Mouse (Mus musculus): ENCODE data around the gene Fgd2.

DNA sequence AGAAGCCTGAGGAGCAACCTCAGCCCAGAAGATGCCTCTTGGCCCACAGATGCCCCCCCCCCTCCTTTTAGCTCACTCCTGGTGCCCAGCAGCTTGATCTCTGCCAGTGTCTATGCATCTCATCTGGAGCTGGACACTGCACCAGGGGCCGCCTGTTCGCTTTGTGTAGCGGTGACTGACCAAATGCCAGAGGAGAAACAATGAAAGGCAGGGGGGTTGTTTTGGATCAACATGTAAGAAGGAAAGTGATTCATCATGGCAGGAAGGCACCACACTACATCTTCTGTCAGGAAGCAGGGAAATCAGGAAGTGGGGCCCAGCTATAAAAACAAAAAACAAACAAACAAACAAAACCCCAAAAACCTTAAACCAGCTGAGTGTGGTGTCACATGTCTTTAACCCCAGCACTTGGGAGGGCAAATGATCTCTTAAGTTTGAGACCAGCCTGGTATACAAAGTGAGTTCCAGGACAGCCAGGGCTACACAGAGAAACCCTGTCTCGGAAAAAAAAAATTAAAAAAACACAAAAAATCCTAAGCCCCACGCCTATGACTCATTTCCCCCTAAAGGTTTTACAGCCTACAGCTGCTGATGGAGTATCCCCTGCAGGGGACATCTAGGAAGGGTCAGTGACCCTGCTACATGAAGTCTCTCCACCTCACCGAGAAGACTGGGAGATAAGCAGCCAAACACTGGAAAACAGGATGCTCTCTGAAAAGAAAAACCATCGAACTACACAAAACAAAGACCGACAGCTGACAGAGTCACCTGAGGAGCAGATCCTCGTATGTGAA is 44.8 kb upstream of the Fgd2 start:
- TF ChIP-seq CTCF (IDR thresholded peaks at IDR 0.05; ENCODE audit: insufficient read depth, low read depth, low read length) (no peak), POLR2A (IDR thresholded peaks at IDR 0.05; ENCODE audit: insufficient read depth, low read depth, low read length) (no peak)
